Mouse (Mus musculus) neural tube, embryonic 12.5 days (tissue): Measurements from ENCODE around the gene Saxo2. TPM values are rescaled to one million over a fixed set of nuclear protein-coding genes. Genes with fewer than 3 reads are reported as not detected.

Experiments
- ATAC-seq: fragments of 200-750 bp; cut with Nextera tagmentation; 2 replicates; pipeline ENCODE4 v1.8.0; 2017; ENCODE audit warnings: low read depth, mild to moderate bottlenecking, moderate TSS enrichment, moderate library complexity; ENCODE audit not compliant: low FRiP score
- H3K27ac ChIP-seq: fragments of 300-500 bp; sonication (generic); 2 replicates; pipeline ENCODE4 v1.5.1; 2016
- H3K27me3 ChIP-seq: fragments of 300-500 bp; sonication (generic); replicated peaks from 2 replicates; pipeline ENCODE4 v1.6.1; 2016; ENCODE audit warnings: mild to moderate bottlenecking
- H3K36me3 ChIP-seq: fragments of 300-500 bp; sonication (generic); 2 replicates; pipeline ENCODE4 v1.6.1; 2016; ENCODE audit warnings: mild to moderate bottlenecking
- H3K4me1 ChIP-seq: fragments of 300-500 bp; sonication (generic); 2 replicates; pipeline ENCODE4 v1.6.1; 2016
- H3K4me2 ChIP-seq: fragments of 300-500 bp; sonication (generic); replicated peaks from 2 replicates; pipeline ENCODE4 v1.6.1; 2016; ENCODE audit warnings: mild to moderate bottlenecking
- H3K4me3 ChIP-seq: fragments of 300-500 bp; sonication (generic); 2 replicates; pipeline ENCODE4 v1.5.1; 2016
- H3K9ac ChIP-seq: fragments of 300-500 bp; sonication (generic); 2 replicates; pipeline ENCODE4 v1.6.1; 2016; ENCODE audit warnings: mild to moderate bottlenecking
- H3K9me3 ChIP-seq: fragments of 300-500 bp; sonication (generic); 2 replicates; pipeline ENCODE4 v1.6.1; 2016; ENCODE audit warnings: mild to moderate bottlenecking
- WGBS: fragments of 180-500 bp; shearing (Covaris S2); methylation state at CpG from one replicate; pipeline ENCODE4 v1.1.7; 2016; 5-methylcytosine and 5-hydroxymethylcytosine counted together
- polyA plus RNA-seq: library from polyadenylated mRNA; unstranded; fragments of >200 nt; fragmentation: Nextera tagmentation; extraction: Ambion mirVana; gene quantifications from 2 replicates; pipeline ENCODE4 v1.2.1, GENCODE M21; 2016

Gene Saxo2
- polyA plus RNA-seq = 10.9 and 12.7 TPM in 2 replicates

GRCm38 (mm10) chr7:82648353-82649080 is at the start of gene Saxo2, which contains the start of gene Efl1:
Saxo2 (minus strand) TSS chr7:82648528.
Efl1 (plus strand) TSS chr7:82648614.
- H3K4me1 ChIP-seq = peaks cover 16% of the 10 kb centered on the region
- H3K27me3 ChIP-seq = no peaks in the 10 kb centered on the region
- peak within 1 kb of the TSS; percentile 83 for H3K4me2 ChIP-seq
- H3K27ac ChIP-seq = no peak within 1 kb of the TSS
- peak within 1 kb of the TSS; percentile 79 for H3K4me3 ChIP-seq
- peak; percentile 99 for ATAC-seq
- peak within 1 kb of the TSS; percentile 61 for H3K9ac ChIP-seq
- no peaks in the 10 kb centered on the region for H3K9me3 ChIP-seq
- WGBS = under 1% methylated on average over 46 of the region's 46 CpGs
- H3K36me3 ChIP-seq = peaks cover 9% of the 10 kb centered on the region; the same call in 1 of the 2 replicates

- H3K4me3 ChIP-seq = no peak overlapping the region
- H3K36me3 ChIP-seq = peaks cover 40% of the 10 kb centered on the region
- H3K9ac ChIP-seq = no peak overlapping the region
- no peaks in the 10 kb centered on the region for H3K27me3 ChIP-seq
- WGBS = 78% methylated on average over 8 of the region's 8 CpGs
- no peak overlapping the region for H3K27ac ChIP-seq
- H3K9me3 ChIP-seq = no peaks in the 10 kb centered on the region
- ATAC-seq = no peak
- no peaks in the 10 kb centered on the region for H3K4me1 ChIP-seq
- no peak overlapping the region for H3K4me2 ChIP-seq
Observed at GRCm38 (mm10) chr7:82697668-82698067, 49.3 kb upstream of the Saxo2 start.

- no peaks in the 10 kb centered on the region for H3K4me1 ChIP-seq
- WGBS = 89% methylated on average over 6 of the region's 6 CpGs
- no peaks in the 10 kb centered on the region for H3K27me3 ChIP-seq
- H3K27ac ChIP-seq = no peak overlapping the region
- no peak for ATAC-seq
- no peak overlapping the region for H3K4me3 ChIP-seq
- H3K36me3 ChIP-seq = peaks cover 32% of the 10 kb centered on the region
- H3K9me3 ChIP-seq = no peaks in the 10 kb centered on the region
- H3K9ac ChIP-seq = no peak overlapping the region
- H3K4me2 ChIP-seq = no peak overlapping the region
Observed at GRCm38 (mm10) chr7:82691021-82691738, 42.9 kb upstream of the Saxo2 start.

- Histone ChIP-seq H3K4me3 (no peak overlapping the region), H3K9ac (no peak overlapping the region), H3K9me3 (no peaks in the 10 kb centered on the region), H3K27ac (no peak overlapping the region), H3K36me3 (peaks cover 32% of the 10 kb centered on the region), H3K4me2 (no peak overlapping the region), H3K27me3 (no peaks in the 10 kb centered on the region), H3K4me1 (no peaks in the 10 kb centered on the region)
- WGBS = 45% methylated on average over 3 of the region's 3 CpGs
- no peak for ATAC-seq
Observed at GRCm38 (mm10) chr7:82688736-82689135, 40.4 kb upstream of the Saxo2 start.

GRCm38 (mm10) chr7:82679901-82680300 is 31.6 kb upstream of the Saxo2 start:
- Histone ChIP-seq H3K27ac (no peak overlapping the region), H3K36me3 (peaks cover 20% of the 10 kb centered on the region), H3K9ac (no peak overlapping the region), H3K4me3 (no peak overlapping the region), H3K9me3 (no peaks in the 10 kb centered on the region), H3K4me1 (no peaks in the 10 kb centered on the region), H3K27me3 (no peaks in the 10 kb centered on the region), H3K4me2 (no peak overlapping the region)
- ATAC-seq = no peak
- 97% methylated on average over 5 of the region's 5 CpGs for WGBS

- no peak overlapping the region for H3K27ac ChIP-seq
- H3K9ac ChIP-seq = no peak overlapping the region
- H3K4me1 ChIP-seq = no peaks in the 10 kb centered on the region
- no peaks in the 10 kb centered on the region for H3K9me3 ChIP-seq
- ATAC-seq = no peak
- H3K4me2 ChIP-seq = no peak overlapping the region
- peaks cover 26% of the 10 kb centered on the region for H3K36me3 ChIP-seq
- 92% methylated on average over 6 of the region's 6 CpGs for WGBS
- no peaks in the 10 kb centered on the region for H3K27me3 ChIP-seq
- no peak overlapping the region for H3K4me3 ChIP-seq
Observed at GRCm38 (mm10) chr7:82676834-82677233, 28.5 kb upstream of the Saxo2 start.

GRCm38 (mm10) chr7:82676001-82676400 is 27.7 kb upstream of the Saxo2 start:
- Histone ChIP-seq H3K4me2 (no peak overlapping the region), H3K27me3 (no peaks in the 10 kb centered on the region), H3K9me3 (no peaks in the 10 kb centered on the region), H3K27ac (no peak overlapping the region), H3K36me3 (peaks cover 30% of the 10 kb centered on the region), H3K9ac (no peak overlapping the region), H3K4me3 (no peak overlapping the region), H3K4me1 (no peaks in the 10 kb centered on the region)
- WGBS = 74% methylated on average over 5 of the region's 5 CpGs
- ATAC-seq = no peak

- Histone ChIP-seq H3K9me3 (no peaks in the 10 kb centered on the region), H3K4me2 (no peak overlapping the region), H3K9ac (no peak overlapping the region), H3K4me3 (no peak overlapping the region), H3K27me3 (no peaks in the 10 kb centered on the region), H3K4me1 (no peaks in the 10 kb centered on the region), H3K36me3 (peaks cover 26% of the 10 kb centered on the region), H3K27ac (no peak overlapping the region)
- WGBS = 88% methylated on average over 3 of the region's 3 CpGs
- ATAC-seq = no peak
Observed at GRCm38 (mm10) chr7:82664604-82665003, 16.3 kb upstream of the Saxo2 start.

- no peak for ATAC-seq
- Histone ChIP-seq H3K4me1 (peaks cover 16% of the 10 kb centered on the region), H3K9me3 (no peaks in the 10 kb centered on the region), H3K4me2 (peak overlapping the region; percentile 83), H3K27me3 (no peaks in the 10 kb centered on the region), H3K4me3 (peak overlapping the region; percentile 79), H3K9ac (peak overlapping the region; percentile 61), H3K27ac (no peak overlapping the region), H3K36me3 (peaks cover 9% of the 10 kb centered on the region; the same call in 1 of the 2 replicates)
- 17% methylated on average over 6 of the region's 6 CpGs for WGBS
Observed at GRCm38 (mm10) chr7:82649081-82649445, 735 bp upstream of the Saxo2 start.

- H3K4me2 ChIP-seq = peak overlapping the region; percentile 83
- peaks cover 9% of the 10 kb centered on the region; the same call in 1 of the 2 replicates for H3K36me3 ChIP-seq
- no peak for ATAC-seq
- WGBS = 36% methylated on average over 4 of the region's 4 CpGs
- H3K9ac ChIP-seq = peak overlapping the region; percentile 61
- H3K27me3 ChIP-seq = no peaks in the 10 kb centered on the region
- no peaks in the 10 kb centered on the region for H3K9me3 ChIP-seq
- peaks cover 16% of the 10 kb centered on the region for H3K4me1 ChIP-seq
- peak overlapping the region; percentile 79 for H3K4me3 ChIP-seq
- H3K27ac ChIP-seq = no peak overlapping the region
Observed at GRCm38 (mm10) chr7:82647909-82648308, 419 bp downstream of the Saxo2 start.

- Histone ChIP-seq H3K9ac (no peak overlapping the region), H3K9me3 (no peaks in the 10 kb centered on the region), H3K4me2 (no peak overlapping the region), H3K27ac (no peak overlapping the region), H3K27me3 (no peaks in the 10 kb centered on the region), H3K4me3 (no peak overlapping the region), H3K36me3 (peaks cover 4% of the 10 kb centered on the region; the same call in 1 of the 2 replicates), H3K4me1 (peaks cover 16% of the 10 kb centered on the region)
- no peak for ATAC-seq
- 88% methylated on average over 3 of the region's 3 CpGs for WGBS
Observed at GRCm38 (mm10) chr7:82647183-82647582, 1.1 kb downstream of the Saxo2 start.

GRCm38 (mm10) chr7:82625342-82625741 is 23.0 kb downstream of the Saxo2 start:
- Histone ChIP-seq H3K27me3 (no peaks in the 10 kb centered on the region), H3K4me2 (no peak overlapping the region), H3K36me3 (no peaks in the 10 kb centered on the region), H3K9me3 (no peaks in the 10 kb centered on the region), H3K4me1 (no peaks in the 10 kb centered on the region), H3K9ac (no peak overlapping the region), H3K4me3 (no peak overlapping the region), H3K27ac (no peak overlapping the region)
- no peak for ATAC-seq
- 19% methylated on average over 7 of the region's 7 CpGs for WGBS
